Mouse (Mus musculus): ENCODE measurements at regions not wholly inside any gene's neighbourhood (a gene's known extent, or its start where the extent isn't known, plus 50 kb on each side); places are given as distances from the start of the nearest gene placed in this dataset.

DNA sequence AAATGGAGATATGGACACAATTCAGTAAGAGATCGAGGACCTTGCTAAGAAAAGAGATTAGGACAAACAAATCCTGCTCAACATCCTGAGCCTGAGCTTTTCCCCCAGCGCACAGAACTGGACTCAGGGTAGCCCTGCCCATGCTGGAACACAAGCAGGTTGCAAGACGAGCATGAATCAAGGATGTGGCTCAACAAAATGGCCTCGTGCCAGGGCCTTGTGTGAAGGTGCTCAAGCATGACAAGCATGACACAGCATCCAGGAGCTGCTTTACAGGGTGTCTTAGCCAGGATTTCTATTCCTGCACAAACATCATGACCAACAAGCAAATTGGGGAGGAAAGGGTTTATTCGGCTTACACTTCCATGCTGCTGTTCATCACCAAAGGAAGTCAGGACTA lies 67.7 kb upstream of the Lama4 start:
- no peak for TF ChIP-seq CTCF (IDR thresholded peaks at IDR 0.05)
- DNase-seq (ENCODE audit: low read depth, low spot score): peak; percentile 89
- no peaks in the 10 kb centered on the region for H3K27me3 ChIP-seq
- ChIA-PET CTCF (interaction anchor here (2.4 kb wide), 1 partner anchor 13 kb away, joined by 9 read pairs; no protein-coding TSS in a partner anchor), POLR2A (no interaction called here)
- peak; percentile 92 for ATAC-seq
- in situ Hi-C loops (cut with MboI; ENCODE audit: low pct_unique_long_range_greater_than_20kb): no loop called here

DNA sequence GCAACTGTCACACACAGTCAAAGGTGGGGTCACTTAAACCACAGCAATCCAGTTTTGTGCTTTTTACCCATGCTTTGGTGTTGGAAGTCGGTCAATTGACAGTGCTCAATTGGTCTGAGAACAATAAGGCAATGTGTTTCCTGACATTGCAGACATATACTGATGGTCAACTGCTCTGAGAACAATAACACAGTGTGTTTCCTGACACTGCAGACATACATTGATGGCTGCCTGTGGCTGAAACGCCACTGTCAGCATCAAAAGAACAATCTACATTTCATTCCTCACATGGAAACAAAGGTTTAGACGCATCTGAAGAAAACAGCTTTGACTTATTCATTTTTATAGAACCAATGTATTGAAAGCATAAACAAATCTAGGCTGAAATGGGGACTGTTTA lies 59.2 kb upstream of the Lama4 start:
- ATAC-seq: no peak
- TF ChIP-seq CTCF (IDR thresholded peaks at IDR 0.05): no peak
- DNase-seq (ENCODE audit: low read depth, low spot score): no peak
- in situ Hi-C loops (cut with MboI; ENCODE audit: low pct_unique_long_range_greater_than_20kb): no loop called here
- no peaks in the 10 kb centered on the region for H3K27me3 ChIP-seq
- ChIA-PET POLR2A (no interaction called here), CTCF (interaction anchor here (0.6 to 1.2 kb wide), 4 partner anchors 9 to 154 kb away, joined by 3 to 4 read pairs (median 3); no protein-coding TSS in a partner anchor)

DNA sequence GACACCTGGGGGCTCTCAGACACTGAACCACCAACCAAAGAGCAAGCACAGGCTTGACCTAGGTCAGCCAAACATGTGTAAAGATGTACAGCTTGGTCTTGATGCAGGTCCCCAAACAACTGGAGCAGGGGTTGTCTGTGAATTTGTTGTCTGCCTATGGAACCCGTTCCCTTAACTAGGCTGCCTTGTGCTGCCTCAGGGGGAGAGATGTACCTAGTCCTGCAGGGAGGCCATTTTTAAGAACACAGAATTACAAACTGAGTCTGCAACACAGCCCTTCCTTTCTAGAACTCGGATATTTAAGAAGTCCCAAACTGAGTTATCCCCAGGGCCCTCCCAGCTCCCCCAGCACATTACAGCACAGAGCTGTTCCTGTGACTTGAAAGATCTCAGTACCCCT lies 57.5 kb upstream of the Lama4 start:
- in situ Hi-C loops (cut with MboI; ENCODE audit: low pct_unique_long_range_greater_than_20kb): no loop called here
- no peak for TF ChIP-seq CTCF (IDR thresholded peaks at IDR 0.05)
- no peak for ATAC-seq
- POLR2A ChIA-PET: no interaction called here
- no peak for DNase-seq (ENCODE audit: low read depth, low spot score)
- CTCF ChIA-PET: no interaction called here
- H3K27me3 ChIP-seq: no peaks in the 10 kb centered on the region

DNA sequence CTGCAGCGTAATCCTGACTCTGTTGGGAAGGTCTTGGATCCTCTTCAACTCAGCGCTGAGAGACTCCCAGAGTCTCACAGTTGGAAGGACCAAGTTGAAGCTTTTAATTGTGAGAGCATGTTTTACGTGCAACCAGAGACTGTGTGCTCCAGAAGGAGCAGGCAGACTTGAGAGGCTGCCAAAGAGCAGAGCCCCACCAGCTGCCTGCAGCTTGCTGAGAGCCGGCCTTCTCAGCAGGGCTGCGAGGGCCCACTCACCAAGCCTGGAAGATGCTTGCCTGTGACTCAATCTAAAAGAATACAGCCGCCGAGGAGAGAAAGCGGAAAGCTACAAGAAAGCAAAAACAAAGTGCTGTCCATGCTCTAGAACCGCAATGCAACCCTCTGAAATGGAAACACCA lies 57.0 kb upstream of the Lama4 start:
- H3K27me3 ChIP-seq: no peaks in the 10 kb centered on the region
- TF ChIP-seq CTCF (IDR thresholded peaks at IDR 0.05): no peak
- ChIA-PET POLR2A (no interaction called here), CTCF (no interaction called here)
- in situ Hi-C loops (cut with MboI; ENCODE audit: low pct_unique_long_range_greater_than_20kb): no loop called here
- DNase-seq (ENCODE audit: low read depth, low spot score) (no peak), ATAC-seq (no peak)

DNA sequence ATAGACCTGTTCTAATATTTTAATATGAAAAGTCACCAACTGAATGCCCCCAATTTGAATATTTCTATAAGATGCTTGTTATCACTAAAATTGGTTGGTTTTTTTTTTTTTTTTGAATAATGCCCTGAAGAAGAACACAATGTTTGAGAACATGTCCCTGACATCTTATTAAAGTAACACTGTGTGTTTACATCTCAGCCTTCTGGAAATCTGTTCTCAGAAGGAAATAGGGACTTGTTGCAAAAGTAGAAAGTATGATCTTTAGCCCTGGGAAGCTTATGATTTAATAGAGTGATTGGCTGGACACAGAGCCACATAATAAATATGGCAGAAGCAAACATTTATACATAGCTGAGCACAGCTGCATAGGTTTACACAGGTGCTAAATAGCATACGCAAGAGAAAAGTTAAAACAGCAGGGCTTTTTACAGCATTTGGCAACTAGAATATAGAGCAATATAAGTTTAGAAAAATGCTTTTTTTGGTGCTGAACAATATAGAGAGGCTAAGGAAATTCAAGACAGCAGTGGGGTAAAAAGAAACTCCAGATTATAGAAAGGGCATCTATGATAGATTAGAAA lies 56.1 kb upstream of the Lama4 start:
- CTCF ChIA-PET: interaction anchor here (0.7 kb wide), 1 partner anchor 18 kb away, joined by 3 read pairs; no protein-coding TSS in a partner anchor

DNA sequence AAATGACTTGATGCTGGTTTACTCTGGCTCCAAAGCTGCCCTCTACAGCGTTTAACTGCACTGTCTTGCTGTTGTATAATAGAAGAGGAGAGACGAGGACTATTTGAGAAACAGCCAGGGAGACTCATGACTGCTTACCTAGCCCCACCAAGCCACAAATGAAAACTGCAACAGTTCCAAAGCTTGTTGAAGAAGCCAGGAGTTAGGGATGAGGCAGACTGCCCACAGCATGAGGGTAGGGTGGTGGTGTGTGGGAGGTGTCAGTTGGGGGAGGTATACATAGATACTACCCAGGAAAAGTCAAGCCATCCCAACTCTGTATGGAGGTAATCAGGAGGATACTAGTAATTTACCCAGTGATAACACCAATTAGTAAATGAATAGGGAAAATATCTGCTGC lies 55.5 kb upstream of the Lama4 start:
- no peak for TF ChIP-seq CTCF (IDR thresholded peaks at IDR 0.05)
- no peak for ATAC-seq
- POLR2A ChIA-PET: no interaction called here
- in situ Hi-C loops (cut with MboI; ENCODE audit: low pct_unique_long_range_greater_than_20kb): no loop called here
- H3K27me3 ChIP-seq: no peaks in the 10 kb centered on the region
- DNase-seq (ENCODE audit: low read depth, low spot score): no peak
- CTCF ChIA-PET: interaction anchor here (1.3 to 2.4 kb wide), 3 partner anchors 13 to 23 kb away, joined by 3 to 9 read pairs (median 4); no protein-coding TSS in a partner anchor

More for the DNA sequence above, 56.1 kb upstream of the Lama4 start:
- in situ Hi-C loops (cut with MboI; ENCODE audit: low pct_unique_long_range_greater_than_20kb): no loop called here
- no peak for TF ChIP-seq CTCF (IDR thresholded peaks at IDR 0.05)
- no peaks in the 10 kb centered on the region for H3K27me3 ChIP-seq
- POLR2A ChIA-PET: no interaction called here
- no peak for ATAC-seq
- DNase-seq (ENCODE audit: low read depth, low spot score): no peak

DNA sequence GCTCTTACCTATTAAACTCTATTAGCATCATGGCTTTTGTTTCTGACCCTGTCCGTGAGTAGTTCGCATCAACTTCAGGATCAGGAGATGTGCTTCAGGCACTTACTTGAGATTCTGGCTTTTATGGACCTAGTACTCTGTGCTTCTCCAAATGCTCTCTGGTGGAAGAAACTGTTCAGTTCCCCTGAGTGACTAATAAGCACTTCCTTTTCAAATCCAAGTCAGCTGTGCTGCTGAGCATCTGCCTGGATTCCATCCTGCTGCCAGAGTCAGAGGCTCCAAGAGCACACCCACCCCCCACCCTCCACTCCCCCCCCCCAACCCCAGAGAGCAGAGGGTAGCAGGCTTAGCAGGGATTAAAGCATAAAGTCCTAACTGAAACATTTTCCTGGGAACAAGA lies 52.3 kb upstream of the Lama4 start:
- no peak for DNase-seq (ENCODE audit: low read depth, low spot score)
- POLR2A ChIA-PET: no interaction called here
- in situ Hi-C loops (cut with MboI; ENCODE audit: low pct_unique_long_range_greater_than_20kb): no loop called here
- CTCF ChIA-PET: interaction anchor here (1.2 kb wide), 1 partner anchor 16 kb away, joined by 3 read pairs; no protein-coding TSS in a partner anchor
- no peak for ATAC-seq
- TF ChIP-seq CTCF (IDR thresholded peaks at IDR 0.05): no peak
- no peaks in the 10 kb centered on the region for H3K27me3 ChIP-seq
